Mouse (Mus musculus) cerebellum, adult 2 months (tissue): ENCODE data around the gene Prg2.

Experiments
- CTCF ChIP-seq: fragments of 200-500 bp; IDR thresholded peaks from 2 replicates; pipeline ENCODE4 v1.5.1; 2011; ENCODE audit warnings: low read depth, mild to moderate bottlenecking, control low read depth, low read length, moderate library complexity, borderline replicate concordance; ENCODE audit not compliant: insufficient read depth
- POLR2A ChIP-seq: fragments of 200-500 bp; IDR thresholded peaks from 2 replicates; pipeline ENCODE4 v1.6.1; 2011; ENCODE audit warnings: low read length, control low read depth, borderline replicate concordance; ENCODE audit not compliant: insufficient read depth

DNA sequence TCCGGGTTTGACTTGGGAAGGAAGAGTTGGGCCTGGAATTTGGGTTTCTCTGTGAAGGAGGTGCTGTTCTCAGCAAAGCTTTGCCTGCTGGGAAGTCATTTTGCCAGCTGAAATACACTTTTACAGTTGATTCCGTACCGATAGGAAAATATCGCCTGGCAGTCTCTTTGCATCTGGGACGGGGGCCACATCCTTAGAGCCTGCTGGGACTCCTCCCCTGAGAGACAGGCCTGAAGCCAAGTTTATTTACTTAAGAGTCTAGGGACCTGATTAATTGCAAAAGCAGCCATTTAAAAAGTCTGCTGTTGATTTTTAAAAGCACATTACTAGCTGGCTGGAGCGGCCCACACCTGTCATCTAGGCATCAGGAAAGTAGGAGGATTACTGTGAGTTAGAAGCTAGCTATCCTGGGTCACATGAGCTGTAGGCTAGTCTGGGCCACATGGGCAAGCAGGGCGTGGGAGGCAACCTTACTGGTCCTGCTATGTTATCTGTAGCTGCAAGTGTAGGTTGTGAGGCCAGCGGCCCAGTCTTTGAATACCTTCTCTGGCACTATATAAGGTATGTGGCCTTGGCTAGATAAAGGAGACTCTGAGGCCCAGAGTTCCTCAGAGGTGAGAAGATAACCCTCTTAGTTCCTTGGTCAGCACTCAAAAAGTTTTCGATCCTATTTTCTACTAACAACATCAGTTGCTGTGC lies 31.8 kb downstream of the Prg2 start:
- TF ChIP-seq POLR2A: no peak
- no peak for TF ChIP-seq CTCF
